In the genomic region with DNA sequence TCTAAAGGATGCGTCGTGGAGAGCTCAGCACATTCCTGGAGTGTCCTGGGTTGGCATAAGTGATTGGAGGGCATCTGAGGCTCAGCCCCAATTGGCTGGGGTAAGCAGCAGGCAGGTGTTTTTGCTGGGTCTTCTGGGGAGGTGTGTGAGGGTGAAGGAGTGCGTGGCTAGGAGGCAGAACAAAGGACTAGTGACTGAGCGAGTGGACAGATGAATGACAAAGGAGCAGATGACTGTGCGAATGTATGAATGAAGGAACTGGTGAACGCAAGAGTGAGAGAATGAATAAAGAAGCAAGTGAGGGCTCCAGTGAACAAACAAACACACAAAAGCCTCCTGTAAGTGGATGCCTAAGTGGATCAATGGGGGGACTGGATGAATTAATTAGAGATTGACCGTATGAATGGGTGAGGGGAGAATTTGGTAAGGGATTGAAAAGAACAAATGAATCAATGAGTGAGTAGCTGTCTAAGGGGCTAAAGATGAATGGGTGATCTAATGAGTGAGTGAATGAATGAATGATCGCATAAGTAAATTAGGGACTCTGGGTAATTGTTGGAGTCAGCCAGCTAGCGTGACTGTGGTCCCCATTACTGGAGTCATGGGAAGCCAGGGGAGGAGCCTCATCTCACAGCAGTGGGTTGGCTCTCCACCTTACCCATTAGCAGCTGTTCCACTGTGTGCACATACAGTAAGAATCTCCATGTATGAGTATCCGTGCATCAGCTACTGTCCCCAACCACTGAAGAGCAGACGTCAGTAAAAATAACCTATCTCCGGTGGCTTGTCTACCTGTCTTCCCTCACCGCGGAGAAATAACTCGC, we compare ENCODE assay signal across 28 mouse cellular contexts. TPM values are rescaled to one million over a fixed set of nuclear protein-coding genes. Genes with fewer than 3 reads are reported as not detected.
DNase-seq lines count a peak whose midpoint lies in the region; ATAC-seq lines count a peak whose summit lies in the region.
"Had no signal": no experiment of that assay in that cellular context is flagged by ENCODE, and none has a peak within 500 bp of the region (broad histone marks: within the 10 kb centered on the region; RNA-seq: fewer than 3 reads in every experiment).

No protein-coding gene starts in this region.

- peak; percentile 85 for DNase-seq in midbrain, embryonic 11.5 days (ENCODE audit: low spot score, missing footprints)
- DNase-seq in ZHBTc4 (ENCODE audit: low read depth, low spot score) = peak; percentile 65
- no peak for DNase-seq in cerebellum, postnatal 10 days
- DNase-seq: adrenal gland, adult 8-10 months; cerebellum, adult 8-10 months; cerebellum, postnatal 36 days; gastrocnemius, postnatal 36 days; heart, adult 2 months; kidney, adult 11 months; kidney, postnatal 36 days; lung, postnatal 36 days; thymus, adult 2 months; thymus, postnatal 36 days had no signal

- no peak overlapping the region for H3K4me2 ChIP-seq in forebrain, embryonic 12.5 days
- no peak overlapping the region for H3K4me2 ChIP-seq in forebrain, embryonic 15.5 days (replicated peaks)
- H3K4me2 ChIP-seq in midbrain, embryonic 11.5 days = no peak overlapping the region
- H3K4me2 ChIP-seq in midbrain, embryonic 16.5 days (ENCODE audit: low read length) = no peak overlapping the region
- no peak overlapping the region for H3K4me2 ChIP-seq in hindbrain, embryonic 16.5 days (ENCODE audit: low read length)
- H3K4me2 ChIP-seq: heart, embryonic 12.5 days; kidney, embryonic 15.5 days; limb, embryonic 13.5 days; liver, embryonic 11.5 days had no signal

- no peak overlapping the region for H3K4me3 ChIP-seq in forebrain, embryonic 12.5 days (replicated peaks)
- H3K4me3 ChIP-seq in forebrain, embryonic 15.5 days = no peak overlapping the region
- no peak overlapping the region for H3K4me3 ChIP-seq in midbrain, embryonic 11.5 days (ENCODE audit: low read depth, low read length)
- H3K4me3 ChIP-seq in midbrain, embryonic 16.5 days (ENCODE audit: low read depth, low read length) = no peak overlapping the region
- no peak overlapping the region for H3K4me3 ChIP-seq in hindbrain, embryonic 16.5 days (ENCODE audit: low read length)
- H3K4me3 ChIP-seq: erythroblast, embryonic 14.5 days; heart, adult 2 months; heart, embryonic 12.5 days; kidney, embryonic 15.5 days; layer of hippocampus, adult 2 months; limb, embryonic 13.5 days; midbrain, embryonic 12.5 days had no signal

- 13% methylated on average over 15 of the region's 15 CpGs for WGBS in forebrain, embryonic 12.5 days
- 11% methylated on average over 15 of the region's 15 CpGs for WGBS in forebrain, embryonic 15.5 days
- 23% methylated on average over 15 of the region's 15 CpGs for whole genome bisulfite sequencing in midbrain, embryonic 11.5 days
- 19% methylated on average over 15 of the region's 15 CpGs for WGBS in midbrain, embryonic 16.5 days
- 22% methylated on average over 15 of the region's 15 CpGs for WGBS in hindbrain, embryonic 16.5 days

- no peaks in the 10 kb centered on the region for H3K9me3 ChIP-seq in forebrain, embryonic 12.5 days
- H3K9me3 ChIP-seq in forebrain, embryonic 15.5 days = no peaks in the 10 kb centered on the region
- no peaks in the 10 kb centered on the region for H3K9me3 ChIP-seq in midbrain, embryonic 11.5 days (ENCODE audit: control insufficient read depth, low read length)
- no peaks in the 10 kb centered on the region for H3K9me3 ChIP-seq in midbrain, embryonic 16.5 days (replicated peaks; ENCODE audit: control insufficient read depth, low read length, poor library complexity, severe bottlenecking)
- no peaks in the 10 kb centered on the region for H3K9me3 ChIP-seq in hindbrain, embryonic 16.5 days (ENCODE audit: control insufficient read depth, low read length)
- H3K9me3 ChIP-seq: heart, embryonic 12.5 days; kidney, embryonic 15.5 days; limb, embryonic 13.5 days; midbrain, embryonic 12.5 days had no signal

- H3K9ac ChIP-seq in forebrain, embryonic 12.5 days = no peak overlapping the region
- H3K9ac ChIP-seq in forebrain, embryonic 15.5 days (replicated peaks) = no peak overlapping the region
- H3K9ac ChIP-seq in midbrain, embryonic 11.5 days (ENCODE audit: low read length) = no peak overlapping the region
- H3K9ac ChIP-seq in midbrain, embryonic 16.5 days (ENCODE audit: low read depth, low read length) = no peak overlapping the region
- H3K9ac ChIP-seq in hindbrain, embryonic 16.5 days (ENCODE audit: low read depth, low read length) = no peak overlapping the region
- H3K9ac ChIP-seq: heart, embryonic 12.5 days; kidney, embryonic 15.5 days; limb, embryonic 13.5 days; midbrain, embryonic 12.5 days had no signal

- peaks cover 100% of the 10 kb centered on the region for H3K27me3 ChIP-seq in forebrain, embryonic 12.5 days
- H3K27me3 ChIP-seq in forebrain, embryonic 15.5 days = peaks cover 86% of the 10 kb centered on the region
- H3K27me3 ChIP-seq in midbrain, embryonic 11.5 days (ENCODE audit: control insufficient read depth, insufficient read depth, low read length) = peaks cover 66% of the 10 kb centered on the region
- peaks cover 8% of the 10 kb centered on the region for H3K27me3 ChIP-seq in midbrain, embryonic 16.5 days (ENCODE audit: control insufficient read depth, insufficient read depth, low read depth, low read length)
- peaks cover 29% of the 10 kb centered on the region for H3K27me3 ChIP-seq in hindbrain, embryonic 16.5 days (replicated peaks; ENCODE audit: control insufficient read depth, insufficient read depth, low read length)

- H3K4me1 ChIP-seq in forebrain, embryonic 12.5 days = peaks cover 86% of the 10 kb centered on the region
- H3K4me1 ChIP-seq in forebrain, embryonic 15.5 days = peaks cover 81% of the 10 kb centered on the region
- H3K4me1 ChIP-seq in midbrain, embryonic 11.5 days (ENCODE audit: control insufficient read depth, insufficient read depth, low read length) = peaks cover 42% of the 10 kb centered on the region
- peaks cover 33% of the 10 kb centered on the region for H3K4me1 ChIP-seq in midbrain, embryonic 16.5 days (ENCODE audit: control insufficient read depth, insufficient read depth, low read length)
- peaks cover 39% of the 10 kb centered on the region for H3K4me1 ChIP-seq in hindbrain, embryonic 16.5 days (ENCODE audit: control insufficient read depth, insufficient read depth, low read depth, low read length)

- peak; percentile 53; the same call in 1 of the 2 replicates for ATAC-seq in forebrain, embryonic 12.5 days (ENCODE audit: low FRiP score)
- ATAC-seq in forebrain, embryonic 15.5 days (replicated peaks) = no peak
- ATAC-seq in midbrain, embryonic 11.5 days (ENCODE audit: low FRiP score) = peak; percentile 19
- no peak for ATAC-seq in midbrain, embryonic 16.5 days
- no peak for ATAC-seq in hindbrain, embryonic 16.5 days
- ATAC-seq: CD4-positive, CD25-positive, alpha-beta regulatory T cell, adult 4 months; inflammation-experienced regulatory T-cells, adult 6 months had no signal

- no peak overlapping the region for H3K27ac ChIP-seq in forebrain, embryonic 12.5 days
- H3K27ac ChIP-seq in forebrain, embryonic 15.5 days (replicated peaks) = no peak overlapping the region
- no peak overlapping the region for H3K27ac ChIP-seq in midbrain, embryonic 11.5 days (ENCODE audit: low read depth, low read length)
- H3K27ac ChIP-seq in midbrain, embryonic 16.5 days (ENCODE audit: low read length) = no peak overlapping the region
- peak overlapping the region; percentile 6; the same call in 1 of the 2 replicates for H3K27ac ChIP-seq in hindbrain, embryonic 16.5 days (ENCODE audit: low read depth, low read length)
- H3K27ac ChIP-seq: heart, adult 2 months; kidney, embryonic 15.5 days; layer of hippocampus, adult 2 months; limb, embryonic 13.5 days had no signal

- H3K36me3 ChIP-seq in forebrain, embryonic 12.5 days (replicated peaks) = no peaks in the 10 kb centered on the region
- H3K36me3 ChIP-seq in forebrain, embryonic 15.5 days = no peaks in the 10 kb centered on the region
- H3K36me3 ChIP-seq in midbrain, embryonic 11.5 days (ENCODE audit: control insufficient read depth, insufficient read depth, low read length) = no peaks in the 10 kb centered on the region
- H3K36me3 ChIP-seq in midbrain, embryonic 16.5 days (ENCODE audit: control insufficient read depth, insufficient read depth, low read length) = no peaks in the 10 kb centered on the region
- H3K36me3 ChIP-seq in hindbrain, embryonic 16.5 days (ENCODE audit: control insufficient read depth, insufficient read depth, low read length) = no peaks in the 10 kb centered on the region
- H3K36me3 ChIP-seq: heart, embryonic 12.5 days; kidney, embryonic 15.5 days; limb, embryonic 13.5 days; midbrain, embryonic 12.5 days had no signal

RNA-seq across cellular contexts. Expression of gene Grik3, which starts 4.9 kb away (rescaled TPM):
- 2.8 and 4.2 TPM in 2 replicates for polyA plus RNA-seq in forebrain, embryonic 12.5 days (2016; fragmentation: Nextera tagmentation; extraction: Ambion mirVana)
- polyA plus RNA-seq in forebrain, embryonic 15.5 days (2015; fragmentation: Nextera tagmentation; extraction: Ambion mirVana) = 7.9 and 8.2 TPM in 2 replicates
- polyA plus RNA-seq in midbrain, embryonic 11.5 days (2014; fragmentation: Nextera tagmentation; extraction: Ambion mirVana) = 0.60 and 0.62 TPM in 2 replicates
- 4.4 and 5.9 TPM in 2 replicates for polyA plus RNA-seq in midbrain, embryonic 16.5 days (2015; fragmentation: Nextera tagmentation; extraction: Ambion mirVana)
- polyA plus RNA-seq in hindbrain, embryonic 16.5 days (2015; fragmentation: Nextera tagmentation; extraction: Ambion mirVana) = 5.2 and 5.5 TPM in 2 replicates
- polyA plus RNA-seq: CD4-positive, CD25-positive, alpha-beta regulatory T cell, adult 4 months; erythroblast, embryonic 14.5 days; inflammation-experienced regulatory T-cells, adult 6 months; liver, embryonic 16.5 days; lung, embryonic 16.5 days had no signal

Comparison
In these comparisons a context has a peak if more than half of its experiments do, and no peak if none do; other contexts are left out.
1. ATAC-seq: peak in forebrain, embryonic 12.5 days (single experiment) and midbrain, embryonic 11.5 days (single experiment); none in forebrain, embryonic 15.5 days (single experiment), midbrain, embryonic 16.5 days (single experiment) and hindbrain, embryonic 16.5 days (single experiment).
2. DNase-seq: peak in midbrain, embryonic 11.5 days (single experiment) and ZHBTc4 (single experiment); none in cerebellum, postnatal 10 days (0 of 2).